Mouse (Mus musculus): ENCODE data around the gene Pde9a.
"Not testable (repeated sequence)": the region's sequence is repeated elsewhere in the genome, so short reads cannot be mapped to it uniquely, and the experiment has no call there.

DNA sequence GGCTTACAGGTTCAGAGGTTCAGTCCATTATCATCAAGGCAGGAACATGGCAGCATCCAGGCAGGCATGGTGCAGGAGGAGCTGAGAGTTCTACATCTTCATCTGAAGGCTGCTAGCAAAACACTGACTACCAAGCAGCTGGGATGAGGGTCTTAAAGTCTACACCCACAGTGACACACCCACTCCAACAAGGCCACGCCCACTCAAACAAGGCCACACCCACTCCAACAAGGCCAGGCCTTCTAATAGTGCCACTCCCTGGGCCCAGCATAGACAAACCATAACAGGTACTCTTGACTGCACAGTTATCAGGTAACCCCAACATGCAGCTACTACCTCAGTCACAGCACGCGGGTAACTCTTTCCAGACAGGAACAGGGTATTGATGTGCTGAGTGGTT, 31.3 kb upstream of the Pde9a start:
- TF ChIP-seq MYOD1 (IDR thresholded peaks at IDR 0.05; ENCODE audit: control insufficient read depth, insufficient read length, low read depth); CTCF (IDR thresholded peaks at IDR 0.05; ENCODE audit: control insufficient read depth, insufficient read depth, insufficient read length); USF1 (IDR thresholded peaks at IDR 0.05; ENCODE audit: low read depth); MYOG (IDR thresholded peaks at IDR 0.05; ENCODE audit: control insufficient read depth, extremely low read depth, insufficient read length): not testable (repeated sequence)
